Mouse (Mus musculus) CH12.LX (cell line): ENCODE data around the gene Fam3b. TPM values are rescaled to one million over a fixed set of nuclear protein-coding genes. Genes with fewer than 3 reads are reported as not detected.

Experiments
- DNase-seq: peaks from one replicate; pipeline ENCODE4 v3.0.0-alpha.2; 2013; ENCODE audit errors: extremely low read depth
- H3K27ac ChIP-seq: 2 replicates; pipeline ENCODE4 v1.5.1; 2012; ENCODE audit warnings: low read depth, mild to moderate bottlenecking, control low read depth, moderate library complexity; ENCODE audit not compliant: insufficient read depth
- H3K27me3 ChIP-seq: replicated peaks from 2 replicates; pipeline ENCODE3; 2012; ENCODE audit warnings: inconsistent platforms
- H3K36me3 ChIP-seq, 2 experiments: replicated peaks in 1 of 2; 2 replicates each; pipeline versions ENCODE3 to v1.6.1; 2012; ENCODE audit warnings: inconsistent platforms in 1 of 2, low read length in 1 of 2, mild to moderate bottlenecking in 1 of 2, mixed read lengths in 1 of 2, moderate library complexity in 1 of 2; ENCODE audit not compliant: control insufficient read depth in 1 of 2, insufficient read depth in 1 of 2
- H3K4me1 ChIP-seq, 2 experiments: 2 replicates each; pipeline ENCODE4 v1.6.1; 2012; ENCODE audit warnings: inconsistent platforms in 1 of 2, moderate library complexity in 1 of 2; ENCODE audit not compliant: insufficient read depth in 2 of 2, control insufficient read depth in 1 of 2
- H3K4me2 ChIP-seq: 2 replicates; pipeline ENCODE4 v1.6.1; 2012; ENCODE audit warnings: low read depth, mild to moderate bottlenecking, control low read depth; ENCODE audit not compliant: poor library complexity, insufficient read depth, severe bottlenecking
- H3K4me3 ChIP-seq, 3 experiments: fragments of 150-350 bp in 1 of 3; sonication (generic) in 1 of 3; replicated peaks in 1 of 3; 2 replicates each; pipeline versions ENCODE3 to v1.5.1; 2011 to 2012; ENCODE audit warnings: low read depth in 2 of 3, low read length in 2 of 3, mild to moderate bottlenecking in 2 of 3, moderate library complexity in 2 of 3, control low read depth in 1 of 3, improper control_type of control experiment in 1 of 3, inconsistent platforms in 1 of 3, mixed read lengths in 1 of 3; ENCODE audit not compliant: poor library complexity in 1 of 3
- H3K79me2 ChIP-seq: replicated peaks from 2 replicates; pipeline ENCODE4 v1.6.1; 2012; ENCODE audit warnings: mild to moderate bottlenecking, moderate library complexity; ENCODE audit not compliant: control insufficient read depth, poor library complexity, insufficient read depth, severe bottlenecking; ENCODE audit errors: extremely low read depth
- H3K9ac ChIP-seq: 2 replicates; pipeline ENCODE4 v1.6.1; 2012; ENCODE audit warnings: low read depth, mild to moderate bottlenecking, control low read depth, moderate library complexity; ENCODE audit not compliant: insufficient read depth
- H3K9me3 ChIP-seq: replicated peaks from 2 replicates; pipeline ENCODE3; 2012; ENCODE audit warnings: low read length, inconsistent platforms, mixed read lengths
- CHD2 ChIP-seq: IDR thresholded peaks from 2 replicates; pipeline ENCODE4 v1.6.1; 2011; ENCODE audit warnings: low read length, improper control_type of control experiment
- CTCF ChIP-seq, 2 experiments: IDR thresholded peaks in 1 of 2; conservative IDR thresholded peaks in 1 of 2; 2 replicates each; pipeline ENCODE4 v1.5.1; 2011 to 2012; ENCODE audit warnings: low read depth in 2 of 2, low read length in 2 of 2, improper control_type of control experiment in 1 of 2, inconsistent platforms in 1 of 2, mild to moderate bottlenecking in 1 of 2, moderate library complexity in 1 of 2
- E2F4 ChIP-seq: IDR thresholded peaks from 2 replicates; pipeline ENCODE4 v1.6.1; 2011; ENCODE audit warnings: low read depth, low read length, improper control_type of control experiment; ENCODE audit not compliant: insufficient replicate concordance
- ELF1 ChIP-seq: IDR thresholded peaks from 2 replicates; pipeline ENCODE4 v1.6.1; 2014; ENCODE audit warnings: low read depth, mild to moderate bottlenecking, inconsistent platforms, low read length, improper control_type of control experiment
- ETS1 ChIP-seq: conservative IDR thresholded peaks from 2 replicates; pipeline ENCODE4 v1.6.1; 2012; ENCODE audit warnings: low read depth, mild to moderate bottlenecking, inconsistent platforms, low read length, improper control_type of control experiment, moderate library complexity
- HCFC1 ChIP-seq: IDR thresholded peaks from 2 replicates; pipeline ENCODE4 v1.6.1; 2012; ENCODE audit warnings: low read depth, mild to moderate bottlenecking, inconsistent platforms, low read length, improper control_type of control experiment
- JUND ChIP-seq: conservative IDR thresholded peaks from 2 replicates; pipeline ENCODE4 v1.6.1; 2011; ENCODE audit warnings: low read depth, low read length, improper control_type of control experiment
- MAFK ChIP-seq: IDR thresholded peaks from 2 replicates; pipeline ENCODE4 v1.6.1; 2011; ENCODE audit warnings: low read length, improper control_type of control experiment; ENCODE audit not compliant: insufficient replicate concordance
- MAX ChIP-seq: IDR thresholded peaks from 2 replicates; pipeline ENCODE4 v1.6.1; 2011; ENCODE audit warnings: low read length, improper control_type of control experiment
- MEF2A ChIP-seq: IDR thresholded peaks from 2 replicates; pipeline ENCODE4 v1.6.1; 2014; ENCODE audit warnings: low read depth, mild to moderate bottlenecking, inconsistent platforms, low read length, improper control_type of control experiment, borderline replicate concordance
- MXI1 ChIP-seq: IDR thresholded peaks from 2 replicates; pipeline ENCODE4 v1.6.1; 2011; ENCODE audit warnings: mild to moderate bottlenecking, low read depth, low read length, improper control_type of control experiment
- MYC ChIP-seq: IDR thresholded peaks from 2 replicates; pipeline ENCODE4 v1.6.1; 2011; ENCODE audit warnings: low read depth, mild to moderate bottlenecking, improper control_type of control experiment, low read length
- NELFE ChIP-seq: IDR thresholded peaks from 2 replicates; pipeline ENCODE4 v1.6.1; 2011; ENCODE audit warnings: low read depth, low read length, improper control_type of control experiment
- NRF1 ChIP-seq: IDR thresholded peaks from 2 replicates; pipeline ENCODE4 v1.6.1; 2014; ENCODE audit warnings: low read depth, mild to moderate bottlenecking, inconsistent platforms, low read length, improper control_type of control experiment, moderate library complexity
- POLR2AphosphoS2 ChIP-seq: IDR thresholded peaks from 2 replicates; pipeline ENCODE4 v1.6.1; 2011; ENCODE audit warnings: low read depth, low read length, improper control_type of control experiment
- TCF12 ChIP-seq: IDR thresholded peaks from 2 replicates; pipeline ENCODE4 v1.6.1; 2014; ENCODE audit warnings: low read depth, mild to moderate bottlenecking, inconsistent platforms, low read length, improper control_type of control experiment
- UBTF ChIP-seq: IDR thresholded peaks from 2 replicates; pipeline ENCODE4 v1.6.1; 2012; ENCODE audit warnings: low read depth, mild to moderate bottlenecking, inconsistent platforms, low read length, improper control_type of control experiment, moderate library complexity
- dilution Hi-C: fragments of 300-500 bp; cut with MboI; formaldehyde crosslinking; loops from 2 replicates; pipeline ENCODE4 v1.14.3; 2020; ENCODE audit warnings: low sequenced_read_pairs; ENCODE audit not compliant: extremely low pct_unique_long_range_greater_than_20kb, extremely low pct_ligation_motif_present
- in situ Hi-C: fragments of 300-500 bp; cut with MboI; formaldehyde crosslinking; loops from 3 replicates; pipeline ENCODE4 v1.14.3; 2019; ENCODE audit warnings: low sequenced_read_pairs, low pct_ligation_motif_present, low pct_unique_long_range_greater_than_20kb, mixed read lengths
- polyA plus RNA-seq: library from polyadenylated mRNA; unstranded; fragments of >175 nt; gene quantifications from 2 replicates; pipeline ENCODE4 v1.2.1, GENCODE M21; 2012; ENCODE audit warnings: low read depth; ENCODE audit not compliant: insufficient read length
- total RNA-seq, 2 experiments: library from RNA; depleted of rRNA; stranded (reverse); fragments of 300-350 nt in 1 of 2; fragments of >200 nt in 1 of 2; gene quantifications; 2 replicates each; pipeline ENCODE4 v1.2.3; 2012 to 2014

The Fam3b gene
- total and polyA plus RNA-seq, 3 experiments, result not detected

DNA sequence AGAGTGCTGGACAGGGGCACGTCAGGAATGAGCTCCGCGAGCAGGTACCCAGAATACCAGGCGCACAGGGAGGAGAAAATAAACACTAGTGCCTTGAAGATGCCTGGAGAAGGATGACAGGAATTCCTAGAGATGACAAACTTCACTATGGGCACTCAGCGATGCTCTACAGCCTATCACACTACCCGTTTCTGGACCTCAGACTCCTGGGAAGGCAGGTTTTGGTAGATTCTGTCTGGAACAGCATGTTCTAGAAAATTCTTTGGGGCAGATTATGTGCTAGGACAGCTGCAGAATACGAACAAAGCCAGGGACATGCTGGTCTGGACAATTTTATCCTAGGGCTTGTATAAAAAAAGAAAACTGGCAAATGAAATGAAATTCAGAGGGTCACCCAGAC lies 13.7 kb downstream of the Fam3b start:
- peaks cover 3 to 4% of the 10 kb centered on the region in 2 experiments; a peak in 1 of 4 replicates for H3K4me1 ChIP-seq
- no peaks in the 10 kb centered on the region for H3K27me3 ChIP-seq
- in situ Hi-C loops (no loop called here), dilution Hi-C loops (no loop called here)
- no peak overlapping the region for H3K9ac ChIP-seq
- H3K9me3 ChIP-seq, result no peaks in the 10 kb centered on the region
- H3K79me2 ChIP-seq, result no peaks in the 10 kb centered on the region
- H3K4me3 ChIP-seq, result no peak overlapping the region
- no peak for DNase-seq
- TF ChIP-seq MYC, result no peak
- no peak for TF ChIP-seq TCF12
- TF ChIP-seq JUND, result no peak
- no peak for TF ChIP-seq ETS1
- no peak for TF ChIP-seq ELF1
- no peak for TF ChIP-seq NELFE
- TF ChIP-seq HCFC1, result no peak
- TF ChIP-seq E2F4, result no peak
- TF ChIP-seq MXI1, result no peak
- no peak for TF ChIP-seq POLR2AphosphoS2
- no peak for TF ChIP-seq CHD2
- no peak for TF ChIP-seq MEF2A
- no peak for TF ChIP-seq MAFK
- no peaks in the 10 kb centered on the region for H3K36me3 ChIP-seq
- no peak overlapping the region for H3K4me2 ChIP-seq
- H3K27ac ChIP-seq, result no peak overlapping the region

DNA sequence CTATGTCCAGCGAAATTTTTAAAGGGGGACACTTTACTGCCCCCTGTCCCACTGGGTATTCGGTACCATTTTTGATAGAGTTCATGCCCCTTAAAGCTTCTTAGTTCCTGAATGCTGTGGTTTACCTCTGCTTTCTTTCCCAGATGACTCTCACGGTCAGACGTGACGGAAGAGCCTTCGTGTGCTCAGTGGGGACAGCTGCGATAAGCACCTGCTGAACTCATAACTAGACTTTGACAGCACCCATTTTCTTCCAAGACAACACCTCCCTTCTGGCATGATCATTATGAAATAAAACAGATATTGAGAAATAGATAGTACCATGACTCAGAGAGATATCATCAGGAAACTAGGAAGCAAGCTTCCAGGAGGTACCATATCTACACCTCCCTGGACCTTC lies 15.2 kb downstream of the Fam3b start:
- Histone ChIP-seq H3K27me3 (no peaks in the 10 kb centered on the region), H3K9ac (no peak overlapping the region), H3K9me3 (no peaks in the 10 kb centered on the region), H3K27ac (no peak overlapping the region), H3K79me2 (no peaks in the 10 kb centered on the region), H3K4me1 (peaks cover 3 to 4% of the 10 kb centered on the region in 2 experiments; a peak in 1 of 4 replicates), H3K4me2 (no peak overlapping the region), H3K4me3 (no peak overlapping the region), H3K36me3 (no peaks in the 10 kb centered on the region)
- DNase-seq, result no peak
- in situ Hi-C loops, result no loop called here
- TF ChIP-seq CTCF (conservative IDR thresholded peaks at IDR 0.05 in 1 of 2, IDR thresholded peaks at IDR 0.05 in 1 of 2; ENCODE audit: low read depth in 2 of 2, low read length in 2 of 2) (no peak), ETS1 (no peak), JUND (no peak), MAFK (no peak), POLR2AphosphoS2 (no peak), ELF1 (no peak), MAX (no peak), UBTF (no peak), NRF1 (no peak)
- dilution Hi-C loops, result no loop called here
